Mouse (Mus musculus) stomach, embryonic 15.5 days (tissue): Measurements from ENCODE around the gene Car15. TPM values are rescaled to one million over a fixed set of nuclear protein-coding genes. Genes with fewer than 3 reads are reported as not detected.

ENCODE experiments used
- ATAC-seq: fragments of 200-750 bp; cut with Nextera tagmentation; 2 replicates; pipeline ENCODE4 v1.8.0; 2017; ENCODE audit warnings: low read depth, moderate number of reproducible peaks, moderate TSS enrichment; ENCODE audit not compliant: insufficient read depth, low FRiP score
- H3K27ac ChIP-seq: fragments of 300-500 bp; sonication (generic); 2 replicates; pipeline ENCODE4 v1.5.1; 2015; ENCODE audit warnings: mild to moderate bottlenecking, inconsistent platforms
- H3K27me3 ChIP-seq: fragments of 300-500 bp; sonication (generic); replicated peaks from 2 replicates; pipeline ENCODE4 v1.6.1; 2015; ENCODE audit warnings: inconsistent platforms
- H3K36me3 ChIP-seq: fragments of 300-500 bp; sonication (generic); 2 replicates; pipeline ENCODE4 v1.6.1; 2015; ENCODE audit warnings: inconsistent platforms
- H3K4me1 ChIP-seq: fragments of 300-500 bp; sonication (generic); 2 replicates; pipeline ENCODE4 v1.6.1; 2015; ENCODE audit warnings: inconsistent platforms
- H3K4me2 ChIP-seq: fragments of 300-500 bp; sonication (generic); 2 replicates; pipeline ENCODE4 v1.6.1; 2015; ENCODE audit warnings: mild to moderate bottlenecking, inconsistent platforms
- H3K4me3 ChIP-seq: fragments of 300-500 bp; sonication (generic); replicated peaks from 2 replicates; pipeline ENCODE4 v1.5.1; 2015; ENCODE audit warnings: inconsistent platforms
- H3K9ac ChIP-seq: fragments of 300-500 bp; sonication (generic); 2 replicates; pipeline ENCODE4 v1.6.1; 2015; ENCODE audit warnings: inconsistent platforms
- H3K9me3 ChIP-seq: fragments of 300-500 bp; sonication (generic); 2 replicates; pipeline ENCODE4 v1.6.1; 2016; ENCODE audit warnings: inconsistent platforms
- WGBS: fragments of 180-500 bp; shearing (Covaris S2); methylation state at CpG from one replicate; pipeline ENCODE4 v1.1.7; 2015; 5-methylcytosine and 5-hydroxymethylcytosine counted together
- polyA plus RNA-seq: library from polyadenylated mRNA; unstranded; fragments of >200 nt; fragmentation: Nextera tagmentation; extraction: Ambion mirVana; gene quantifications from 2 replicates; pipeline ENCODE4 v1.2.1, GENCODE M21; 2015

The Car15 gene
- polyA plus RNA-seq, 1 experiment from 2014 or later, result 2.7 TPM

- 100% methylated on average over 1 of the region's 1 CpGs for WGBS
- Histone ChIP-seq H3K9me3 (no peaks in the 10 kb centered on the region), H3K9ac (no peak overlapping the region), H3K4me2 (no peak overlapping the region), H3K4me1 (no peaks in the 10 kb centered on the region), H3K36me3 (peaks cover 63% of the 10 kb centered on the region), H3K4me3 (no peak overlapping the region), H3K27me3 (no peaks in the 10 kb centered on the region), H3K27ac (no peak overlapping the region)
- ATAC-seq, result no peak
These were observed 13.7 kb upstream of the Car15 start for GRCm38 (mm10) chr16:17851860-17852259.

GRCm38 (mm10) chr16:17851331-17851730 lies 13.2 kb upstream of the Car15 start:
- no peak overlapping the region for H3K9ac ChIP-seq
- no peak overlapping the region for H3K27ac ChIP-seq
- H3K27me3 ChIP-seq, result no peaks in the 10 kb centered on the region
- no peak overlapping the region for H3K4me2 ChIP-seq
- no peak overlapping the region for H3K4me3 ChIP-seq
- WGBS, result 93% methylated on average over 5 of the region's 5 CpGs
- peaks cover 65% of the 10 kb centered on the region for H3K36me3 ChIP-seq
- ATAC-seq, result no peak
- no peaks in the 10 kb centered on the region for H3K4me1 ChIP-seq
- H3K9me3 ChIP-seq, result no peaks in the 10 kb centered on the region

GRCm38 (mm10) chr16:17849486-17849885 lies 11.3 kb upstream of the Car15 start:
- 82% methylated on average over 6 of the region's 6 CpGs for WGBS
- no peak overlapping the region for H3K27ac ChIP-seq
- no peak overlapping the region for H3K4me3 ChIP-seq

GRCm38 (mm10) chr16:17848928-17849327 lies 10.8 kb upstream of the Car15 start:
- Histone ChIP-seq H3K27ac (no peak overlapping the region), H3K4me1 (no peaks in the 10 kb centered on the region), H3K9ac (no peak overlapping the region), H3K9me3 (no peaks in the 10 kb centered on the region), H3K27me3 (no peaks in the 10 kb centered on the region), H3K4me3 (no peak overlapping the region), H3K36me3 (peaks cover 67% of the 10 kb centered on the region), H3K4me2 (no peak overlapping the region)
- WGBS, result 26% methylated on average over 1 of the region's 1 CpGs
- ATAC-seq, result no peak

More at GRCm38 (mm10) chr16:17849486-17849885, 11.3 kb upstream of the Car15 start:
- no peaks in the 10 kb centered on the region for H3K9me3 ChIP-seq
- no peak overlapping the region for H3K4me2 ChIP-seq
- no peaks in the 10 kb centered on the region for H3K4me1 ChIP-seq
- no peak overlapping the region for H3K9ac ChIP-seq
- H3K36me3 ChIP-seq, result peaks cover 67% of the 10 kb centered on the region
- H3K27me3 ChIP-seq, result no peaks in the 10 kb centered on the region
- ATAC-seq, result no peak

- no peaks in the 10 kb centered on the region for H3K27me3 ChIP-seq
- WGBS, result 93% methylated on average over 6 of the region's 6 CpGs
These were observed 10.3 kb upstream of the Car15 start for GRCm38 (mm10) chr16:17848431-17848830.

GRCm38 (mm10) chr16:17843701-17844365 lies 5.7 kb upstream of the Car15 start:
- no peaks in the 10 kb centered on the region for H3K4me1 ChIP-seq
- H3K27me3 ChIP-seq, result no peaks in the 10 kb centered on the region
- ATAC-seq, result no peak
- H3K4me3 ChIP-seq, result no peak overlapping the region
- H3K4me2 ChIP-seq, result no peak overlapping the region
- 85% methylated on average over 10 of the region's 10 CpGs for WGBS
- peaks cover 65% of the 10 kb centered on the region for H3K36me3 ChIP-seq
- no peak overlapping the region for H3K27ac ChIP-seq
- H3K9me3 ChIP-seq, result no peaks in the 10 kb centered on the region
- H3K9ac ChIP-seq, result no peak overlapping the region

More at GRCm38 (mm10) chr16:17848431-17848830, 10.3 kb upstream of the Car15 start:
- Histone ChIP-seq H3K27ac (no peak overlapping the region), H3K9ac (no peak overlapping the region), H3K4me2 (no peak overlapping the region), H3K4me3 (no peak overlapping the region), H3K4me1 (no peaks in the 10 kb centered on the region), H3K36me3 (peaks cover 68% of the 10 kb centered on the region), H3K9me3 (no peaks in the 10 kb centered on the region)
- no peak for ATAC-seq

GRCm38 (mm10) chr16:17842437-17842836 lies 4.3 kb upstream of the Car15 start:
- Histone ChIP-seq H3K4me3 (no peak overlapping the region), H3K4me2 (no peak overlapping the region), H3K9me3 (no peaks in the 10 kb centered on the region), H3K9ac (no peak overlapping the region), H3K27me3 (no peaks in the 10 kb centered on the region), H3K27ac (no peak overlapping the region), H3K36me3 (peaks cover 54% of the 10 kb centered on the region), H3K4me1 (no peaks in the 10 kb centered on the region)
- 94% methylated on average over 7 of the region's 7 CpGs for WGBS
- ATAC-seq, result no peak

GRCm38 (mm10) chr16:17839976-17840375 lies 1.8 kb upstream of the Car15 start:
- no peak overlapping the region for H3K9ac ChIP-seq
- 82% methylated on average over 4 of the region's 4 CpGs for WGBS
- H3K9me3 ChIP-seq, result no peaks in the 10 kb centered on the region
- no peak for ATAC-seq
- no peak overlapping the region for H3K4me2 ChIP-seq
- H3K4me1 ChIP-seq, result no peaks in the 10 kb centered on the region
- H3K4me3 ChIP-seq, result no peak overlapping the region
- peaks cover 20% of the 10 kb centered on the region for H3K27me3 ChIP-seq
- peaks cover 40% of the 10 kb centered on the region for H3K36me3 ChIP-seq
- H3K27ac ChIP-seq, result no peak overlapping the region

GRCm38 (mm10) chr16:17835481-17835880 lies 2.7 kb downstream of the Car15 start:
- Histone ChIP-seq H3K4me3 (no peak overlapping the region), H3K4me2 (no peak overlapping the region), H3K27ac (no peak overlapping the region), H3K27me3 (peaks cover 65% of the 10 kb centered on the region), H3K36me3 (no peaks in the 10 kb centered on the region), H3K9ac (no peak overlapping the region), H3K9me3 (no peaks in the 10 kb centered on the region), H3K4me1 (peaks cover 5% of the 10 kb centered on the region; the same call in 1 of the 2 replicates)
- no peak for ATAC-seq
- 47% methylated on average over 13 of the region's 13 CpGs for WGBS

- peak overlapping the region; percentile 98; the same call in 1 of the 2 replicates for H3K4me2 ChIP-seq
- no peak overlapping the region for H3K27ac ChIP-seq
- peaks cover 69% of the 10 kb centered on the region for H3K27me3 ChIP-seq
- peaks cover 5% of the 10 kb centered on the region; the same call in 1 of the 2 replicates for H3K4me1 ChIP-seq
- 49% methylated on average over 7 of the region's 7 CpGs for WGBS
- H3K9ac ChIP-seq, result no peak overlapping the region
- H3K9me3 ChIP-seq, result no peaks in the 10 kb centered on the region
- no peak for ATAC-seq
- H3K36me3 ChIP-seq, result no peaks in the 10 kb centered on the region
- H3K4me3 ChIP-seq, result peak overlapping the region; percentile 56
These were observed 3.6 kb downstream of the Car15 start for GRCm38 (mm10) chr16:17834543-17834942.

GRCm38 (mm10) chr16:17833681-17834399 lies 4.3 kb downstream of the Car15 start:
- Histone ChIP-seq H3K9ac (peak overlapping the region; percentile 34; the same call in 1 of the 2 replicates), H3K9me3 (no peaks in the 10 kb centered on the region), H3K4me2 (peak overlapping the region; percentile 98), H3K36me3 (no peaks in the 10 kb centered on the region), H3K27me3 (peaks cover 69% of the 10 kb centered on the region), H3K4me1 (peaks cover 5% of the 10 kb centered on the region; the same call in 1 of the 2 replicates), H3K27ac (no peak overlapping the region), H3K4me3 (peak overlapping the region; percentile 56)
- under 1% methylated on average over 76 of the region's 103 CpGs for WGBS
- no peak for ATAC-seq

GRCm38 (mm10) chr16:17833321-17833680 lies 4.9 kb downstream of the Car15 start:
- Histone ChIP-seq H3K4me2 (peak overlapping the region; percentile 98), H3K36me3 (no peaks in the 10 kb centered on the region), H3K4me1 (peaks cover 5% of the 10 kb centered on the region; the same call in 1 of the 2 replicates), H3K27ac (no peak overlapping the region), H3K9ac (peak overlapping the region; percentile 34; the same call in 1 of the 2 replicates), H3K9me3 (no peaks in the 10 kb centered on the region), H3K4me3 (peak overlapping the region; percentile 56), H3K27me3 (peaks cover 69% of the 10 kb centered on the region)
- under 1% methylated on average over 37 of the region's 37 CpGs for WGBS
- ATAC-seq, result no peak
